Mouse (Mus musculus): ENCODE results near the gene Olfr680-ps1. TPM values are rescaled to one million over a fixed set of nuclear protein-coding genes. Genes with fewer than 3 reads are reported as not detected.
"Not testable (repeated sequence)": the region's sequence is repeated elsewhere in the genome, so short reads cannot be mapped to it uniquely, and the experiment has no call there.

Olfr680-ps1 gene
- not detected in 2 replicates for polyA plus RNA-seq (2015; fragmentation: Nextera tagmentation; extraction: Ambion mirVana)

GRCm38 (mm10) chr7:105092717-105093116 is at the start of gene Olfr680-ps1:
Olfr680-ps1 (minus strand) TSS chr7:105092817.
- not testable (repeated sequence) for H3K4me3 ChIP-seq (ENCODE audit: low read length); H3K4me1 ChIP-seq (ENCODE audit: control insufficient read depth, insufficient read depth, low read length); H3K36me3 ChIP-seq (ENCODE audit: control insufficient read depth, insufficient read depth, low read length); H3K27ac ChIP-seq (ENCODE audit: low read length); H3K27me3 ChIP-seq (replicated peaks; ENCODE audit: control insufficient read depth, insufficient read depth, low read length); H3K9ac ChIP-seq (ENCODE audit: low read depth, low read length); ATAC-seq; H3K4me2 ChIP-seq (ENCODE audit: low read depth, low read length); H3K9me3 ChIP-seq (ENCODE audit: control insufficient read depth, low read length)

DNA sequence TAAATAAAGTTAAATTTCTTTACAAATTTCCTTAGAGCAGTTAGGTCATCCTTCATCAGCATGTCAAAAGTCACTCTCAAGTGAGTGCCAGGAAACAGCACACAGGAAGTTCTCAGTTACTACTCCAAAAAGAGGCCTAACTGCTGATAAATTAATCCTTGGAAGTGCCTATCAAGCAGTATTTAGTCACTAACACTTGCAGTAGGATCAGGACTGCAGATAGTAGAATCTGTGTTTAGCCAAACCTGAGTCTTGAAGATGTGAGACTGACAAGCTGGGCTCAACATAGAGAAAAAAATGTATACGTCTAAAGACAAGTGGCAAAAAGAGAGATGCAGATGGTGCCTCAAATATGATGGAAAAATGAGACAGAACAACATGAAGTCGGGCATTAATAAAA is 48.7 kb upstream of the Olfr680-ps1 start:
- Histone ChIP-seq H3K4me3 (ENCODE audit: low read length) (no peak overlapping the region), H3K9me3 (ENCODE audit: control insufficient read depth, low read length) (no peaks in the 10 kb centered on the region), H3K27ac (ENCODE audit: low read length) (no peak overlapping the region), H3K36me3 (ENCODE audit: control insufficient read depth, insufficient read depth, low read length) (no peaks in the 10 kb centered on the region), H3K4me2 (ENCODE audit: low read depth, low read length) (no peak overlapping the region), H3K4me1 (ENCODE audit: control insufficient read depth, insufficient read depth, low read length) (no peaks in the 10 kb centered on the region), H3K9ac (ENCODE audit: low read depth, low read length) (no peak overlapping the region), H3K27me3 (replicated peaks; ENCODE audit: control insufficient read depth, insufficient read depth, low read length) (no peaks in the 10 kb centered on the region)
- ATAC-seq: no peak
- WGBS: 62% methylated on average over 2 of the region's 2 CpGs

GRCm38 (mm10) chr7:105116536-105116935 is 23.9 kb upstream of the Olfr680-ps1 start, which contains the start of gene Olfr681:
Olfr681 (plus strand) TSS chr7:105116836.
- Histone ChIP-seq H3K4me3 (ENCODE audit: low read length) (no peak within 1 kb of the TSS), H3K9ac (ENCODE audit: low read depth, low read length) (no peak within 1 kb of the TSS), H3K27me3 (replicated peaks; ENCODE audit: control insufficient read depth, insufficient read depth, low read length) (no peaks in the 10 kb centered on the region), H3K36me3 (ENCODE audit: control insufficient read depth, insufficient read depth, low read length) (no peaks in the 10 kb centered on the region), H3K27ac (ENCODE audit: low read length) (no peak within 1 kb of the TSS), H3K4me2 (ENCODE audit: low read depth, low read length) (no peak within 1 kb of the TSS), H3K4me1 (ENCODE audit: control insufficient read depth, insufficient read depth, low read length) (no peaks in the 10 kb centered on the region), H3K9me3 (ENCODE audit: control insufficient read depth, low read length) (no peaks in the 10 kb centered on the region)
- no peak for ATAC-seq

DNA sequence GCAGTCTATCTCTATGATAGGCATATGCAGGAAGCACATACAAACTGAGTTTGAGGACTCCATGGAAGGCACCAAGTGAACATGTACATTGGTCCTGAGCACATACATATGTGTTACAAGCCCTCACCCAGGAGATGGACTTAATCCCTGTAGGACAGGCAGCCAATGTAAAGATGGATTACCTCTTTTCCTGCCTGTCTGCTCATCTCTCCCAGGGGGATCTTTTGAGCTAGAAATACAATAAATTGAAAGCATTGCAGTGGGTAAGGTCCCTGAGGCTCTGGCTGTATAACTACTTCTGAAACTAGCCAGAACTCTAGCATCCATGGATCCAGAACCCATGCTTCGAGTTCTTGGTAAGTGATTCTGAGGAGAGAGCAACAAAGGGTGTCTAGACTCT is 11.7 kb downstream of the Olfr680-ps1 start, which contains the start of gene Olfr679:
TSS of gene Olfr679 (plus strand) at position 301 of the 400 bp plus-strand sequence.
- no peak for ATAC-seq
- H3K27ac ChIP-seq (ENCODE audit: low read length): no peak within 1 kb of the TSS
- no peak within 1 kb of the TSS for H3K4me2 ChIP-seq (ENCODE audit: low read depth, low read length)
- H3K9me3 ChIP-seq (ENCODE audit: control insufficient read depth, low read length): no peaks in the 10 kb centered on the region
- H3K9ac ChIP-seq (ENCODE audit: low read depth, low read length): no peak within 1 kb of the TSS
- no peaks in the 10 kb centered on the region for H3K4me1 ChIP-seq (ENCODE audit: control insufficient read depth, insufficient read depth, low read length)
- H3K4me3 ChIP-seq (ENCODE audit: low read length): no peak within 1 kb of the TSS
- no peaks in the 10 kb centered on the region for H3K36me3 ChIP-seq (ENCODE audit: control insufficient read depth, insufficient read depth, low read length)
- no peaks in the 10 kb centered on the region for H3K27me3 ChIP-seq (replicated peaks; ENCODE audit: control insufficient read depth, insufficient read depth, low read length)
- WGBS: 50% methylated on average over 1 of the region's 1 CpGs

- no peak within 1 kb of the TSS for H3K4me3 ChIP-seq (ENCODE audit: low read length)
- H3K4me1 ChIP-seq (ENCODE audit: control insufficient read depth, insufficient read depth, low read length): no peaks in the 10 kb centered on the region
- H3K27ac ChIP-seq (ENCODE audit: low read length): no peak within 1 kb of the TSS
- H3K36me3 ChIP-seq (ENCODE audit: control insufficient read depth, insufficient read depth, low read length): no peaks in the 10 kb centered on the region
- 96% methylated on average over 1 of the region's 1 CpGs for WGBS
- no peaks in the 10 kb centered on the region for H3K9me3 ChIP-seq (ENCODE audit: control insufficient read depth, low read length)
- no peak within 1 kb of the TSS for H3K4me2 ChIP-seq (ENCODE audit: low read depth, low read length)
- ATAC-seq: no peak
- no peak within 1 kb of the TSS for H3K9ac ChIP-seq (ENCODE audit: low read depth, low read length)
- no peaks in the 10 kb centered on the region for H3K27me3 ChIP-seq (replicated peaks; ENCODE audit: control insufficient read depth, insufficient read depth, low read length)
These were observed 28.4 kb downstream of the Olfr680-ps1 start, which contains the start of gene Olfr678 for GRCm38 (mm10) chr7:105064175-105064574. Olfr678 (plus strand) TSS chr7:105064475.

DNA sequence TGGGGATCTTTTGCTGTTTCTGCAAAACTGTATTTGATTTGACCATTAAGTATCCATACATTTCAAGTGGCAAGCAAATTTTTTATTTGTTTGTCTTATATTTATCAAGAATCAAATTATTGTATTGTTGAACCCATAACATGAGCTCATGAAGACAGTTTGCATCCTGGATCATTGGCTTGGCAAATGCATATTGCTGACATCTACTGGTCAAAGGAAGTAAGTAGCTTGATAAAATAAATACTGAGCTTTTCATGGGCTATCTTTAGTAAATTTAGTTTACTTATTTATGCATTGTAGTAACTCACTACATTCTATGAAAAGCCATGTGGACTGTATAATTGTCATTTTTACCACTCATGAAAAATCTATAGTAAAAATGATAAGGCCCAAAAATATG is 33.7 kb downstream of the Olfr680-ps1 start:
- H3K9ac ChIP-seq (ENCODE audit: low read depth, low read length): no peak overlapping the region
- H3K36me3 ChIP-seq (ENCODE audit: control insufficient read depth, insufficient read depth, low read length): no peaks in the 10 kb centered on the region
- no peak overlapping the region for H3K4me2 ChIP-seq (ENCODE audit: low read depth, low read length)
- H3K9me3 ChIP-seq (ENCODE audit: control insufficient read depth, low read length): no peaks in the 10 kb centered on the region
- no peak for ATAC-seq
- H3K4me3 ChIP-seq (ENCODE audit: low read length): no peak overlapping the region
- H3K27me3 ChIP-seq (replicated peaks; ENCODE audit: control insufficient read depth, insufficient read depth, low read length): no peaks in the 10 kb centered on the region
- H3K27ac ChIP-seq (ENCODE audit: low read length): no peak overlapping the region
- H3K4me1 ChIP-seq (ENCODE audit: control insufficient read depth, insufficient read depth, low read length): no peaks in the 10 kb centered on the region

Other genes with a start within 250 kb of the Olfr680-ps1 start
- not detected in 2 replicates for gene Usp17la, start 235.8 kb downstream of the Olfr680-ps1 start, polyA plus RNA-seq (2015; fragmentation: Nextera tagmentation; extraction: Ambion mirVana)
- not detected in 2 replicates for gene Olfr665, start 214.8 kb downstream of the Olfr680-ps1 start, polyA plus RNA-seq (2015; fragmentation: Nextera tagmentation; extraction: Ambion mirVana)
- gene Olfr666, start 196.9 kb downstream of the Olfr680-ps1 start, polyA plus RNA-seq (2015; fragmentation: Nextera tagmentation; extraction: Ambion mirVana): not detected in 2 replicates
- not detected in 2 replicates for gene Olfr667, start 171.3 kb downstream of the Olfr680-ps1 start, polyA plus RNA-seq (2015; fragmentation: Nextera tagmentation; extraction: Ambion mirVana)
- gene Olfr668, start 164.8 kb downstream of the Olfr680-ps1 start, polyA plus RNA-seq (2015; fragmentation: Nextera tagmentation; extraction: Ambion mirVana): not detected in 2 replicates
- not detected in 2 replicates for gene Olfr669, start 158.6 kb downstream of the Olfr680-ps1 start, polyA plus RNA-seq (2015; fragmentation: Nextera tagmentation; extraction: Ambion mirVana)
- not detected in 2 replicates for gene Olfr670, start 130.2 kb downstream of the Olfr680-ps1 start, polyA plus RNA-seq (2015; fragmentation: Nextera tagmentation; extraction: Ambion mirVana)
- gene Olfr671, start 113.7 kb downstream of the Olfr680-ps1 start, polyA plus RNA-seq (2015; fragmentation: Nextera tagmentation; extraction: Ambion mirVana): not detected in 2 replicates
- gene Olfr672, start 90.8 kb downstream of the Olfr680-ps1 start, polyA plus RNA-seq (2015; fragmentation: Nextera tagmentation; extraction: Ambion mirVana): not detected in 2 replicates
- not detected in 2 replicates for gene Olfr675, start 64.4 kb downstream of the Olfr680-ps1 start, polyA plus RNA-seq (2015; fragmentation: Nextera tagmentation; extraction: Ambion mirVana)
- gene Olfr676, start 60.1 kb downstream of the Olfr680-ps1 start, polyA plus RNA-seq (2015; fragmentation: Nextera tagmentation; extraction: Ambion mirVana): not detected in 2 replicates
- gene Olfr677, start 41.4 kb downstream of the Olfr680-ps1 start, polyA plus RNA-seq (2015; fragmentation: Nextera tagmentation; extraction: Ambion mirVana): not detected in 2 replicates
- gene Olfr678, start 28.3 kb downstream of the Olfr680-ps1 start, polyA plus RNA-seq (2015; fragmentation: Nextera tagmentation; extraction: Ambion mirVana): not detected in 2 replicates
- not detected in 2 replicates for gene Olfr679, start 11.6 kb downstream of the Olfr680-ps1 start, polyA plus RNA-seq (2015; fragmentation: Nextera tagmentation; extraction: Ambion mirVana)
- not detected in 2 replicates for gene Olfr681, start 24.0 kb upstream of the Olfr680-ps1 start, polyA plus RNA-seq (2015; fragmentation: Nextera tagmentation; extraction: Ambion mirVana)
- gene Olfr683, start 54.2 kb upstream of the Olfr680-ps1 start, polyA plus RNA-seq (2015; fragmentation: Nextera tagmentation; extraction: Ambion mirVana): not detected in 2 replicates
- gene Olfr684, start 70.8 kb upstream of the Olfr680-ps1 start, polyA plus RNA-seq (2015; fragmentation: Nextera tagmentation; extraction: Ambion mirVana): not detected in 2 replicates
- gene Olfr685, start 93.2 kb upstream of the Olfr680-ps1 start, polyA plus RNA-seq (2015; fragmentation: Nextera tagmentation; extraction: Ambion mirVana): not detected in 2 replicates
- not detected in 2 replicates for gene Olfr686, start 114.7 kb upstream of the Olfr680-ps1 start, polyA plus RNA-seq (2015; fragmentation: Nextera tagmentation; extraction: Ambion mirVana)
- not detected in 2 replicates for gene Olfr688, start 195.3 kb upstream of the Olfr680-ps1 start, polyA plus RNA-seq (2015; fragmentation: Nextera tagmentation; extraction: Ambion mirVana)
- gene Olfr689, start 218.3 kb upstream of the Olfr680-ps1 start, polyA plus RNA-seq (2015; fragmentation: Nextera tagmentation; extraction: Ambion mirVana): not detected in 2 replicates
- gene Olfr690, start 241.3 kb upstream of the Olfr680-ps1 start, polyA plus RNA-seq (2015; fragmentation: Nextera tagmentation; extraction: Ambion mirVana): not detected in 2 replicates
- not detected in 2 replicates for gene Olfr691, start 249.5 kb upstream of the Olfr680-ps1 start, polyA plus RNA-seq (2015; fragmentation: Nextera tagmentation; extraction: Ambion mirVana)